Mouse (Mus musculus) liver, embryonic 14.5 days (tissue): ENCODE data around the gene 4930451I11Rik. TPM values are rescaled to one million over a fixed set of nuclear protein-coding genes. Genes with fewer than 3 reads are reported as not detected.
A peak's percentile ranks its signal among the peaks of the same experiment; 100 is the strongest.

Experiments used
- ATAC-seq: fragments of 200-750 bp; cut with Nextera tagmentation; 2 replicates; pipeline ENCODE4 v1.8.0; 2017; ENCODE audit warnings: moderate number of reproducible peaks, mild to moderate bottlenecking, moderate library complexity; ENCODE audit not compliant: insufficient read depth
- DNase-seq, 3 experiments: peaks; one replicate each; pipeline ENCODE4 v3.0.0-alpha.2; 2012 to 2013; ENCODE audit warnings: low read depth in 3 of 3, low spot score in 3 of 3
- H3K27ac ChIP-seq: fragments of 300-500 bp; sonication (generic); 2 replicates; pipeline ENCODE4 v1.5.1; 2014; ENCODE audit warnings: moderate library complexity, mild to moderate bottlenecking, control low read depth, inconsistent platforms
- H3K27me3 ChIP-seq: fragments of 300-500 bp; sonication (generic); 2 replicates; pipeline ENCODE4 v1.6.1; 2014; ENCODE audit warnings: mild to moderate bottlenecking, low read length, moderate library complexity; ENCODE audit not compliant: control insufficient read depth, insufficient read depth
- H3K36me3 ChIP-seq: fragments of 300-500 bp; sonication (generic); replicated peaks from 2 replicates; pipeline ENCODE4 v1.6.1; 2014; ENCODE audit warnings: low read depth; ENCODE audit not compliant: control insufficient read depth, insufficient read depth
- H3K4me1 ChIP-seq, 2 experiments: fragments of 200-500 bp in 1 of 2; fragments of 300-500 bp in 1 of 2; sonication (generic) in 1 of 2; replicated peaks; 2 replicates each; pipeline ENCODE4 v1.6.1; 2012 to 2014; ENCODE audit warnings: antibody characterized with exemption in 1 of 2, inconsistent platforms in 1 of 2, low read length in 1 of 2; ENCODE audit not compliant: control insufficient read depth in 2 of 2, insufficient read depth in 2 of 2
- H3K4me2 ChIP-seq: fragments of 300-500 bp; sonication (generic); 2 replicates; pipeline ENCODE4 v1.6.1; 2014; ENCODE audit warnings: low read depth, mild to moderate bottlenecking, control low read depth, moderate library complexity
- H3K4me3 ChIP-seq, 2 experiments: fragments of 200-500 bp in 1 of 2; fragments of 300-500 bp in 1 of 2; sonication (generic) in 1 of 2; 2 replicates each; pipeline ENCODE4 v1.5.1; 2012 to 2014; ENCODE audit warnings: low read depth in 2 of 2, low read length in 2 of 2, mild to moderate bottlenecking in 2 of 2, control low read depth in 1 of 2, inconsistent platforms in 1 of 2, moderate library complexity in 1 of 2; ENCODE audit not compliant: insufficient read depth in 1 of 2
- H3K9ac ChIP-seq: fragments of 300-500 bp; sonication (generic); replicated peaks from 2 replicates; pipeline ENCODE4 v1.6.1; 2014; ENCODE audit warnings: mild to moderate bottlenecking, control low read depth, moderate library complexity
- H3K9me3 ChIP-seq: fragments of 300-500 bp; sonication (generic); 2 replicates; pipeline ENCODE4 v1.6.1; 2016; ENCODE audit warnings: low read length, mixed read lengths; ENCODE audit not compliant: control insufficient read depth
- CTCF ChIP-seq: IDR thresholded peaks from 2 replicates; pipeline ENCODE4 v1.5.1; 2016; ENCODE audit warnings: antibody characterized with exemption, low read depth, control low read depth
- EP300 ChIP-seq: IDR thresholded peaks from 2 replicates; pipeline ENCODE4 v1.6.1; 2016; ENCODE audit warnings: antibody characterized with exemption, low read depth
- WGBS: fragments of 180-500 bp; shearing (Covaris S2); extraction: QIAGEN DNeasy Blood & Tissue Kit; methylation state at CpG from one replicate; pipeline ENCODE4 v1.1.7; 2014; ENCODE audit not compliant: insufficient replicate concordance; 5-methylcytosine and 5-hydroxymethylcytosine counted together
- polyA plus RNA-seq, 2 experiments: library from polyadenylated mRNA; depleted of rRNA in 1 of 2; stranded (reverse) in 1 of 2; unstranded in 1 of 2; fragments of >200 nt; fragmentation: Nextera tagmentation in 1 of 2; extraction: Ambion mirVana in 1 of 2; gene quantifications; 2 replicates each; pipeline versions ENCODE4 v1.2.1 to v1.2.3; 2012 to 2014

4930451I11Rik gene
- polyA plus RNA-seq, 2 experiments = not detected

- TF ChIP-seq EP300 = no peak
- no peak for TF ChIP-seq CTCF
- DNase-seq = no peak
- Histone ChIP-seq H3K4me2 (no peak overlapping the region), H3K9me3 (no peaks in the 10 kb centered on the region), H3K36me3 (peaks cover 54% of the 10 kb centered on the region), H3K9ac (no peak overlapping the region), H3K4me1 (peaks cover 7% of the 10 kb centered on the region in 2 experiments), H3K4me3 (no peak overlapping the region), H3K27ac (no peak overlapping the region), H3K27me3 (no peaks in the 10 kb centered on the region)
- no peak for ATAC-seq
- 73% methylated on average over 12 of the region's 12 CpGs for WGBS
These were observed 36.6 kb upstream of the 4930451I11Rik start for GRCm38 (mm10) chr7:126868003-126868402.

GRCm38 (mm10) chr7:126867534-126867933 is 36.1 kb upstream of the 4930451I11Rik start:
- H3K9me3 ChIP-seq = no peaks in the 10 kb centered on the region
- TF ChIP-seq EP300 (no peak), CTCF (no peak)
- H3K9ac ChIP-seq = no peak overlapping the region
- H3K27ac ChIP-seq = no peak overlapping the region
- peaks cover 49% of the 10 kb centered on the region for H3K36me3 ChIP-seq
- DNase-seq (no peak), ATAC-seq (no peak)
- H3K4me3 ChIP-seq = no peak overlapping the region
- WGBS = 93% methylated on average over 2 of the region's 2 CpGs
- H3K4me1 ChIP-seq = peaks cover 9 to 12% of the 10 kb centered on the region in 2 experiments
- H3K27me3 ChIP-seq = no peaks in the 10 kb centered on the region
- no peak overlapping the region for H3K4me2 ChIP-seq

- DNase-seq (no peak), ATAC-seq (no peak)
- Histone ChIP-seq H3K9ac (peak overlapping the region; percentile 83), H3K9me3 (no peaks in the 10 kb centered on the region), H3K27ac (peak overlapping the region; percentile 58; the same call in 1 of the 2 replicates), H3K27me3 (no peaks in the 10 kb centered on the region), H3K36me3 (peaks cover 30% of the 10 kb centered on the region), H3K4me2 (peak overlapping the region; percentile 99), H3K4me3 (peak overlapping the region; percentile 10 to 80; a peak in 3 of 4 replicates), H3K4me1 (peaks cover 14 to 20% of the 10 kb centered on the region in 2 experiments)
- TF ChIP-seq EP300 (no peak), CTCF (no peak)
- 76% methylated on average over 6 of the region's 6 CpGs for WGBS
These were observed 32.4 kb upstream of the 4930451I11Rik start for GRCm38 (mm10) chr7:126863791-126864190.

GRCm38 (mm10) chr7:126862147-126862784 is 30.8 kb upstream of the 4930451I11Rik start, which contains the start of gene Ino80e:
Gene Ino80e (minus strand): TSS chr7:126862377.
- 0 out of 2 replicates have a peak, but pooled peaks have one; percentile 5 for TF ChIP-seq CTCF
- no peak for TF ChIP-seq EP300
- WGBS = under 1% methylated on average over 41 of the region's 41 CpGs
- Histone ChIP-seq H3K4me3 (peak within 1 kb of the TSS; percentile 80 to 95), H3K27me3 (no peaks in the 10 kb centered on the region), H3K9me3 (no peaks in the 10 kb centered on the region), H3K4me2 (peak within 1 kb of the TSS; percentile 99), H3K4me1 (peaks cover 14 to 20% of the 10 kb centered on the region in 2 experiments), H3K36me3 (peaks cover 36% of the 10 kb centered on the region), H3K27ac (peak within 1 kb of the TSS; percentile 58), H3K9ac (peak within 1 kb of the TSS; percentile 83)
- ATAC-seq (peak; percentile 77; the same call in 1 of the 2 replicates), DNase-seq (peak; percentile 88 to 92 (median 90))

GRCm38 (mm10) chr7:126861429-126862130 is 30.1 kb upstream of the 4930451I11Rik start, which contains the start of gene Hirip3:
Gene Hirip3 (plus strand): TSS chr7:126861972.
- H3K36me3 ChIP-seq = peaks cover 33% of the 10 kb centered on the region

More at GRCm38 (mm10) chr7:126861429-126862130, 30.1 kb upstream of the 4930451I11Rik start, which contains the start of gene Hirip3:
- 1% methylated on average over 42 of the region's 42 CpGs for WGBS
- Histone ChIP-seq H3K4me3 (peak within 1 kb of the TSS; percentile 80 to 95), H3K27me3 (no peaks in the 10 kb centered on the region), H3K9ac (peak within 1 kb of the TSS; percentile 83), H3K4me2 (peak within 1 kb of the TSS; percentile 99), H3K4me1 (peaks cover 14 to 20% of the 10 kb centered on the region in 2 experiments), H3K27ac (peak within 1 kb of the TSS; percentile 58), H3K9me3 (no peaks in the 10 kb centered on the region)
- peak; percentile 93 for ATAC-seq
- TF ChIP-seq EP300 (no peak), CTCF (no peak)
- peak; percentile 91 to 94 (median 93) for DNase-seq
